Mouse (Mus musculus) ES-E14 (cell line): ENCODE results near the gene Ccdc38.
A peak's percentile ranks its signal among the peaks of the same experiment; 100 is the strongest.

Source experiments
- CHD2 ChIP-seq: IDR thresholded peaks from 2 replicates; pipeline ENCODE4 v1.6.1; 2014; ENCODE audit warnings: mild to moderate bottlenecking, low read depth, low read length, inconsistent platforms
- ZC3H11A ChIP-seq: IDR thresholded peaks from 2 replicates; pipeline ENCODE4 v1.6.1; 2012; ENCODE audit warnings: low read depth, mild to moderate bottlenecking, inconsistent platforms, low read length, borderline replicate concordance

DNA sequence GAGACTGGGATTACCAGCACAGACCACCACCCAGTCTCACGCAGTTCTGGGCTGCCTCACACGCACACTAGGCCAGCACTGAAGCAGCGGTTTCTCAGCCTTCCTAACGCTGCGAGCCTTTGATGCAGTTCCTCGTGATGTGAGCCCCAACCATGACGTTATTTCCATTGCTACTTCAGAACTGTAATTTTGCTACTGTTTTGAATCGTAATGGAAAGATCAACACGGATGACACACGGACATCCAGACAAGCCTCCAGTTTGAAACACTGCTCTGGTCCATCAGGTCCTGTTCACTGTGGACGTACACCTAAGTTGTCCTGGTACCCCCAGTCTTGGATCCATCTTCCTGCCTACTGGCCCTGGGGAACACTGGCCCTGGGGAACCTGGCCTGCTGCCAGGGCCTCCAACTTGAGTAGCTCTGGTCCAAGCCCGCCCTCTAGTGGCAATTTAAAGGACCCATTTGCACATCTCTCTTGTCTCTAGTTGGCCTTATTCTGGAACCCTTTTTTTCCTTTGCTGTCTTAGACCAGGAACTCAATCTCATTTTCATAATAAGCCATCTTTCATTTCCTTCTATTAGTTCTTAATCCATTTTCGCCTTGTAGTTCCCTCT, 36.9 kb downstream of the Ccdc38 start:
- no peak for TF ChIP-seq CHD2
- TF ChIP-seq ZC3H11A = peak; percentile 47; the same call in 1 of the 2 replicates
